Mouse (Mus musculus): ENCODE results near the gene R3hcc1l. TPM values are rescaled to one million over a fixed set of nuclear protein-coding genes. Genes with fewer than 3 reads are reported as not detected.

The R3hcc1l gene
- polyA plus RNA-seq, 1 experiment from 2014 or later, result 15.7 TPM

- no peaks in the 10 kb centered on the region for H3K27me3 ChIP-seq (replicated peaks)
- H3K36me3 ChIP-seq, result no peaks in the 10 kb centered on the region
- no peaks in the 10 kb centered on the region for H3K9me3 ChIP-seq (replicated peaks)
- H3K9ac ChIP-seq, result no peak overlapping the region
- 35% methylated on average over 8 of the region's 8 CpGs for WGBS (ENCODE audit: insufficient replicate concordance)
- H3K27ac ChIP-seq, result no peak overlapping the region
- no peak overlapping the region for H3K4me2 ChIP-seq
- H3K4me1 ChIP-seq, result no peaks in the 10 kb centered on the region
- H3K4me3 ChIP-seq, result no peak overlapping the region
- no peak for ATAC-seq
Measured at GRCm38 (mm10) chr19:42639544-42639943, 121.0 kb downstream of the R3hcc1l start.

GRCm38 (mm10) chr19:42640211-42640610 is 121.7 kb downstream of the R3hcc1l start:
- no peak for ATAC-seq
- Histone ChIP-seq H3K4me3 (no peak overlapping the region), H3K4me1 (no peaks in the 10 kb centered on the region), H3K9ac (no peak overlapping the region), H3K9me3 (replicated peaks) (no peaks in the 10 kb centered on the region), H3K36me3 (no peaks in the 10 kb centered on the region), H3K27me3 (replicated peaks) (no peaks in the 10 kb centered on the region), H3K27ac (no peak overlapping the region), H3K4me2 (no peak overlapping the region)
- WGBS (ENCODE audit: insufficient replicate concordance), result 66% methylated on average over 9 of the region's 9 CpGs

Other genes starting within 250 kb of the R3hcc1l start
- gene Crtac1, start 87.0 kb upstream of the R3hcc1l start, polyA plus RNA-seq (2016; fragmentation: Nextera tagmentation; extraction: Ambion mirVana), result 0.08 TPM in 1 of 2 replicates, not detected in the other
- 0.08 and 0.11 TPM in 2 replicates for gene Loxl4, start 94.1 kb downstream of the R3hcc1l start, polyA plus RNA-seq (2016; fragmentation: Nextera tagmentation; extraction: Ambion mirVana)
- 1.3 and 1.5 TPM in 2 replicates for gene Pyroxd2, start 234.0 kb downstream of the R3hcc1l start, polyA plus RNA-seq (2016; fragmentation: Nextera tagmentation; extraction: Ambion mirVana)

Measured in liver, embryonic 12.5 days (tissue).